Mouse (Mus musculus) heart, postnatal 0 days (tissue): ENCODE results near the gene Ncam1. TPM values are rescaled to one million over a fixed set of nuclear protein-coding genes. Genes with fewer than 3 reads are reported as not detected.

ENCODE experiments used
- ATAC-seq: fragments of 200-750 bp; cut with Nextera tagmentation; 2 replicates; pipeline ENCODE4 v1.8.0; 2017; ENCODE audit warnings: low read depth, moderate number of reproducible peaks, moderate library complexity; ENCODE audit not compliant: insufficient read depth
- DNase-seq: peaks from one replicate; pipeline ENCODE4 v3.0.0-alpha.2; 2016; ENCODE audit warnings: low spot score
- H3K27ac ChIP-seq: fragments of 300-500 bp; sonication (generic); 2 replicates; pipeline ENCODE4 v1.5.1; 2014; ENCODE audit warnings: low read depth, mild to moderate bottlenecking
- H3K27me3 ChIP-seq: fragments of 300-500 bp; sonication (generic); 2 replicates; pipeline ENCODE4 v1.6.1; 2014; ENCODE audit warnings: low read length, mixed read lengths; ENCODE audit not compliant: control insufficient read depth, insufficient read depth
- H3K36me3 ChIP-seq: fragments of 300-500 bp; sonication (generic); replicated peaks from 2 replicates; pipeline ENCODE4 v1.6.1; 2014; ENCODE audit warnings: low read length, mixed read lengths; ENCODE audit not compliant: control insufficient read depth, insufficient read depth
- H3K4me1 ChIP-seq: fragments of 300-500 bp; sonication (generic); 2 replicates; pipeline ENCODE4 v1.6.1; 2014; ENCODE audit warnings: antibody characterized with exemption; ENCODE audit not compliant: control insufficient read depth, insufficient read depth
- H3K4me2 ChIP-seq: fragments of 300-500 bp; sonication (generic); 2 replicates; pipeline ENCODE4 v1.6.1; 2014; ENCODE audit warnings: low read depth, mild to moderate bottlenecking, low read length, moderate library complexity
- H3K4me3 ChIP-seq: fragments of 300-500 bp; sonication (generic); 2 replicates; pipeline ENCODE4 v1.5.1; 2014; ENCODE audit warnings: low read depth, low read length
- H3K9ac ChIP-seq: fragments of 300-500 bp; sonication (generic); replicated peaks from 2 replicates; pipeline ENCODE4 v1.6.1; 2014; ENCODE audit warnings: low read depth, low read length, mixed read lengths
- H3K9me3 ChIP-seq: fragments of 300-500 bp; sonication (generic); replicated peaks from 2 replicates; pipeline ENCODE4 v1.6.1; 2016; ENCODE audit warnings: low read length; ENCODE audit not compliant: control insufficient read depth
- CTCF ChIP-seq: IDR thresholded peaks from 2 replicates; pipeline ENCODE4 v1.5.1; 2016; ENCODE audit warnings: antibody characterized with exemption, control low read depth, low read depth
- EP300 ChIP-seq: IDR thresholded peaks from 2 replicates; pipeline ENCODE4 v1.6.1; 2016; ENCODE audit warnings: antibody characterized with exemption, low read depth
- WGBS: fragments of 180-500 bp; shearing (Covaris S2); extraction: QIAGEN DNeasy Blood & Tissue Kit; methylation state at CpG from one replicate; pipeline ENCODE4 v1.1.7; 2014; 5-methylcytosine and 5-hydroxymethylcytosine counted together
- polyA plus RNA-seq: library from polyadenylated mRNA; unstranded; fragments of >200 nt; fragmentation: Nextera tagmentation; extraction: Ambion mirVana; gene quantifications from 2 replicates; pipeline ENCODE4 v1.2.1, GENCODE M21; 2015
- total RNA-seq: library from RNA; depleted of rRNA; stranded (reverse); fragments of >200 nt; gene quantifications from 2 replicates; pipeline ENCODE4 v1.2.3, GENCODE M21; 2014; ENCODE audit warnings: low replicate concordance; rRNA removed

Gene Ncam1
- total RNA-seq: 154 and 170 TPM in 2 replicates
- polyA plus RNA-seq: 75.3 and 91.4 TPM in 2 replicates

DNA sequence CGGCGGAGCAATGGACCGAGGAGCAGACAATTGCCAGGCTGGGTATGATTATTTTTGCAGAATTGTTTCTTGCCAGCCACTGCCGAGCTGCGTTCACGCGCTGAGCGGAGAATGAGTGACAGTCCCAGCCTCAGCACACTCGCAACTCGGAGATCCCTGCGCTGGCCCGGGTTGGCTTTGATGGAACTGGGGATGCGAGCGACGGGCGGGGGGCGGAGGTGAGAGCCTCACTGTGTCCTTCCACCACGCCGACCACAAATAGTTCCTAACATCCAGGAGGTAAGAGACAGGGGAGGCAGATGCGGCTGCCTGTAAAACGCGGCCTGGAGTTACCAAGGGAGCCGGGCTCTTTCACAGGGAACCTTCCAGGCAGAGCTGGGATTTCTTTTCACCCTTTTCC is at the start of gene Ncam1:
Gene Ncam1 (minus strand): TSS at position 120 of the 400 bp plus-strand sequence.
- H3K36me3 ChIP-seq: no peaks in the 10 kb centered on the region
- H3K27ac ChIP-seq: peak within 1 kb of the TSS; percentile 83
- no peaks in the 10 kb centered on the region for H3K9me3 ChIP-seq
- under 1% methylated on average over 23 of the region's 23 CpGs for WGBS
- peak; percentile 76 for ATAC-seq
- H3K4me2 ChIP-seq: peak within 1 kb of the TSS; percentile 85
- H3K27me3 ChIP-seq: no peaks in the 10 kb centered on the region
- peak; percentile 90 for DNase-seq
- peak within 1 kb of the TSS; percentile 72 for H3K9ac ChIP-seq
- H3K4me3 ChIP-seq: peak within 1 kb of the TSS; percentile 85
- H3K4me1 ChIP-seq: peaks cover 13% of the 10 kb centered on the region
- peak; percentile 65; the same call in 1 of the 2 replicates for TF ChIP-seq EP300
- no peak for TF ChIP-seq CTCF

DNA sequence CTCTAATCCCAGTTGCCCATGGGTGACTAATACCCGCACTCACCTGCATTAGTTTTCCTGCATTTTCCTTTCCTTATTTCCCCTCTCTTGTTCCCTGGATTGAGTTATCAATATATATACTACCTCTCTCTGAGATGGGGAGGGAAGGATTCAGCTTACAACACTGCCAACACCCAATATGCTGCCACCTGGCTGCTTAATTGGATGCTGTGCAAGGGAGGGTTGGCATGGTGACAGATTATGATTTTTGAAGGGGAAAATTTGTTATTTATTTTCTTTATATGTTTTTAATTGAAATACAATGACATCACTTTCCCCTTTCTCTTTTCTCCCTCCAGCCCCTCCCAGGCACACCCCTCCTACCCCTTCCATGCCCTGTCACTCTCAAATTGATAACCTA is 35.3 kb upstream of the Ncam1 start:
- no peaks in the 10 kb centered on the region for H3K36me3 ChIP-seq
- H3K9me3 ChIP-seq: no peaks in the 10 kb centered on the region
- ATAC-seq (no peak), DNase-seq (no peak)
- H3K27me3 ChIP-seq: no peaks in the 10 kb centered on the region
- 91% methylated on average over 1 of the region's 1 CpGs for WGBS
- H3K4me1 ChIP-seq: no peaks in the 10 kb centered on the region
- no peak overlapping the region for H3K27ac ChIP-seq
- H3K4me3 ChIP-seq: no peak overlapping the region
- TF ChIP-seq EP300: no peak
- no peak for TF ChIP-seq CTCF
- no peak overlapping the region for H3K4me2 ChIP-seq
- H3K9ac ChIP-seq: no peak overlapping the region

DNA sequence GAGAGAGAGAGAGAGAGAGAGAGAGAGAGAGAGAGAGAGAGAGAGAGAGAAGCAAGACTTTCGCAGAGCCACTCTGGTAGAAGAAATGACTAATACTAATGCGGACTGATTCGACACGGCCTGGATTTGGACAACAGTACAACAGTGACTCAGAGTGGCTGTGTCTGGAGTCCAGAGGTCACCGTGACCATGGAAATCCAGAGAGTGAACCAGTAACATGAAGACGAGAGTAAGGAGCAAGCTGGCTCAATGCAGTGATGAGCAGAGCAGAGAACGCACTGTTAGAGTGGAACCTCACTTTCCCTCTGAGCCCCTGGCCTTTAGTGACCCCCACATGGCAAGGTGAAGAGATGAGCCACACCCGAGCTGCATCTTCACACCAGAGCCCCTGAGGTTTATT is 28.9 kb upstream of the Ncam1 start:
- no peaks in the 10 kb centered on the region for H3K9me3 ChIP-seq
- H3K9ac ChIP-seq: no peak overlapping the region
- H3K36me3 ChIP-seq: no peaks in the 10 kb centered on the region
- 0 out of 2 replicates have a peak, but pooled peaks cover 8% of the 10 kb centered on the region for H3K4me1 ChIP-seq
- no peak overlapping the region for H3K4me3 ChIP-seq
- no peak overlapping the region for H3K4me2 ChIP-seq
- ATAC-seq: no peak
- TF ChIP-seq EP300 (no peak), CTCF (no peak)
- no peak for DNase-seq
- no peak overlapping the region for H3K27ac ChIP-seq
- 93% methylated on average over 8 of the region's 8 CpGs for WGBS
- H3K27me3 ChIP-seq: no peaks in the 10 kb centered on the region

DNA sequence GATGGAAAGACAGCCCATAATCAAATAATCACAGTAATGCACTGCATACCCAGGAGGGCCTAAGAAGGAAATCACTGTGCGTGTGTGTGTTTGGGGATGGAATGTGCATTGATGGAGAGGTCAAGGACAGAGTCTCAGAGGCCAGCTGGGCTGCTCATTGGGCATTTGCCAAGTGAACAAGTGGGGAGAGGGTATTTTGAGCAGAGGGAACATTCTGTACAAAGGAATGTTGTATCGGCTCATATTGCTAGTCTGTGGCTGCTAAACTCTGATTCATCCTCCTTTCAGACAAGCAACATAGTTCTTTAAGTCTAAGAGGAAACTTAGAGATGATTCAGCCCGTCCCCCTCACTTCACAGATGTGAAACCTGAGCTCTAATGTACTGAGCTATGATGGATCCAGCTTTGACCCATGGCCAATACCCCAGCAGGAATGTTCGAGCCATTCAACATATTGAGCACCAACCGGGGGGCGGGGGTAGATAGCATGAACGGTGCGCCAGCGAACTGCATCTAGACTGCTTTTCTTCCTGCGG is 17.5 kb upstream of the Ncam1 start:
- H3K27ac ChIP-seq: peak overlapping the region; percentile 91
- WGBS: 34% methylated on average over 10 of the region's 10 CpGs
- H3K9me3 ChIP-seq: no peaks in the 10 kb centered on the region
- no peaks in the 10 kb centered on the region for H3K27me3 ChIP-seq
- no peaks in the 10 kb centered on the region for H3K36me3 ChIP-seq
- ATAC-seq (peak; percentile 96), DNase-seq (peak; percentile 72)
- H3K4me2 ChIP-seq: peak overlapping the region; percentile 31
- no peak overlapping the region for H3K9ac ChIP-seq
- TF ChIP-seq CTCF (no peak), EP300 (peak; percentile 66; the same call in 1 of the 2 replicates)
- peaks cover 6% of the 10 kb centered on the region; the same call in 1 of the 2 replicates for H3K4me1 ChIP-seq
- H3K4me3 ChIP-seq: no peak overlapping the region

DNA sequence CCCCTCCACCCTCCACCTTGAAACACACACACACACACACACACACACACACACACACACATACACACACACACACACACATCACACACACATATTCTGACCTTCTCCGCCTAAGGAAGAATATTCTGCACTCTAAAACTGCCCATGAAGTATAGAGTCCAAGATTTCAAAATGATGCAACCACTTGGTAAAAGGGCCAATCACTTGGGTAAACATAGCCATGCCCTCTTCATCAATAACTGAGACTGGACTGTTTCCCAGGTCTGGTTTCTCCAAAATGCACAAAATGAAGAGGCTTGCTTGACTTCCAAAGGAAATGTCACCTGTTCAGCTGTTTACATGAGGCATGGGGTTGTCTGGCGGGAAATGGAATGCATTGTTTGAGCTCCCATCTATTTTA is 15.7 kb upstream of the Ncam1 start:
- Histone ChIP-seq H3K4me3 (no peak overlapping the region), H3K9me3 (no peaks in the 10 kb centered on the region), H3K4me1 (peaks cover 6% of the 10 kb centered on the region; the same call in 1 of the 2 replicates), H3K36me3 (no peaks in the 10 kb centered on the region), H3K4me2 (no peak overlapping the region), H3K27me3 (no peaks in the 10 kb centered on the region), H3K9ac (no peak overlapping the region), H3K27ac (no peak overlapping the region)
- 65% methylated on average over 2 of the region's 2 CpGs for WGBS
- no peak for DNase-seq
- ATAC-seq: no peak
- TF ChIP-seq CTCF (no peak), EP300 (no peak)

- H3K27me3 ChIP-seq: no peaks in the 10 kb centered on the region
- no peaks in the 10 kb centered on the region for H3K4me1 ChIP-seq
- no peak for ATAC-seq
- H3K4me2 ChIP-seq: no peak overlapping the region
- H3K9me3 ChIP-seq: no peaks in the 10 kb centered on the region
- TF ChIP-seq CTCF (no peak), EP300 (no peak)
- no peaks in the 10 kb centered on the region for H3K36me3 ChIP-seq
- no peak overlapping the region for H3K27ac ChIP-seq
- DNase-seq: no peak
- H3K4me3 ChIP-seq: no peak overlapping the region
- WGBS: 42% methylated on average over 3 of the region's 3 CpGs
- H3K9ac ChIP-seq: no peak overlapping the region
Observed at GRCm38 (mm10) chr9:49803222-49803621, 4.5 kb upstream of the Ncam1 start.
